Mouse (Mus musculus) myocyte (in vitro differentiated cells): ENCODE data around the gene Qars. TPM values are rescaled to one million over a fixed set of nuclear protein-coding genes. Genes with fewer than 3 reads are reported as not detected.

ENCODE experiments used
- H3K27me3 ChIP-seq: one replicate; pipeline ENCODE4 v1.6.1; 2011; ENCODE audit not compliant: control insufficient read depth, insufficient read depth, insufficient read length
- H3K36me3 ChIP-seq: one replicate; pipeline ENCODE4 v1.6.1; 2011; ENCODE audit not compliant: control insufficient read depth, insufficient read depth
- H3K4me2 ChIP-seq: one replicate; pipeline ENCODE4 v1.6.1; 2011; ENCODE audit warnings: low read depth, control low read depth
- H3K4me3 ChIP-seq: one replicate; pipeline ENCODE4 v1.5.1; 2011; ENCODE audit warnings: mild to moderate bottlenecking, control low read depth, moderate library complexity
- H3K79me2 ChIP-seq: one replicate; pipeline ENCODE4 v1.6.1; 2011; ENCODE audit not compliant: control insufficient read depth, insufficient read depth
- H3ac ChIP-seq: one replicate; pipeline ENCODE4 v1.6.1; 2011; ENCODE audit not compliant: control insufficient read depth, insufficient read length
- CEBPB ChIP-seq: IDR thresholded peaks from 2 replicates; pipeline ENCODE4 v1.6.1; 2011; ENCODE audit warnings: mild to moderate bottlenecking, moderate library complexity; ENCODE audit not compliant: poor library complexity, insufficient read depth, severe bottlenecking
- E2F4 ChIP-seq: IDR thresholded peaks from one replicate; pipeline ENCODE4 v1.6.1; 2011; ENCODE audit warnings: mild to moderate bottlenecking, control low read depth, moderate library complexity; ENCODE audit not compliant: insufficient read depth
- MAX ChIP-seq: IDR thresholded peaks from one replicate; pipeline ENCODE4 v1.6.1; 2011; ENCODE audit warnings: low read depth, mild to moderate bottlenecking, control low read depth
- MYOD1 ChIP-seq, 3 experiments: IDR thresholded peaks; one replicate each; pipeline ENCODE4 v1.6.1; 2011; ENCODE audit warnings: control low read depth in 2 of 3, low read depth in 2 of 3, mild to moderate bottlenecking in 2 of 3, moderate library complexity in 1 of 3; ENCODE audit not compliant: insufficient read length in 2 of 3, control insufficient read depth in 1 of 3
- MYOG ChIP-seq, 3 experiments: IDR thresholded peaks; one replicate each; pipeline ENCODE4 v1.6.1; 2011; ENCODE audit warnings: control low read depth in 2 of 3, low read depth in 2 of 3, mild to moderate bottlenecking in 2 of 3; ENCODE audit not compliant: insufficient read length in 2 of 3, control insufficient read depth in 1 of 3, insufficient read depth in 1 of 3
- POLR2A ChIP-seq: IDR thresholded peaks from one replicate; pipeline ENCODE4 v1.6.1; 2011; ENCODE audit warnings: low read depth, mild to moderate bottlenecking, control low read depth, moderate library complexity; ENCODE audit not compliant: insufficient read length
- POLR2AphosphoS2 ChIP-seq: IDR thresholded peaks from one replicate; pipeline ENCODE4 v1.6.1; 2011; ENCODE audit warnings: low read depth, control low read depth; ENCODE audit not compliant: insufficient read length
- REST ChIP-seq: IDR thresholded peaks from one replicate; pipeline ENCODE4 v1.6.1; 2011; ENCODE audit warnings: mild to moderate bottlenecking, control low read depth, moderate library complexity; ENCODE audit not compliant: insufficient read depth, insufficient read length
- SRF ChIP-seq: IDR thresholded peaks from one replicate; pipeline ENCODE4 v1.6.1; 2011; ENCODE audit warnings: low read depth; ENCODE audit not compliant: control insufficient read depth, insufficient read length
- TCF12 ChIP-seq: IDR thresholded peaks from one replicate; pipeline ENCODE4 v1.6.1; 2011; ENCODE audit warnings: mild to moderate bottlenecking, control low read depth; ENCODE audit not compliant: poor library complexity, insufficient read depth, severe bottlenecking
- TCF3 ChIP-seq: IDR thresholded peaks from one replicate; pipeline ENCODE4 v1.6.1; 2011; ENCODE audit warnings: low read depth, control low read depth; ENCODE audit not compliant: insufficient read length
- USF1 ChIP-seq: IDR thresholded peaks from one replicate; pipeline ENCODE4 v1.6.1; 2011; ENCODE audit warnings: low read depth, mild to moderate bottlenecking, control low read depth, moderate library complexity
- polyA plus RNA-seq: library from polyadenylated mRNA; unstranded; fragments of >200 nt; fragmentation: generic; extraction: Trizol; gene quantifications from one replicate; pipeline ENCODE4 v1.2.1, GENCODE M21; 2012; ENCODE audit warnings: missing spikeins

The Qars gene
- polyA plus RNA-seq, 1 experiment: 168 TPM

DNA sequence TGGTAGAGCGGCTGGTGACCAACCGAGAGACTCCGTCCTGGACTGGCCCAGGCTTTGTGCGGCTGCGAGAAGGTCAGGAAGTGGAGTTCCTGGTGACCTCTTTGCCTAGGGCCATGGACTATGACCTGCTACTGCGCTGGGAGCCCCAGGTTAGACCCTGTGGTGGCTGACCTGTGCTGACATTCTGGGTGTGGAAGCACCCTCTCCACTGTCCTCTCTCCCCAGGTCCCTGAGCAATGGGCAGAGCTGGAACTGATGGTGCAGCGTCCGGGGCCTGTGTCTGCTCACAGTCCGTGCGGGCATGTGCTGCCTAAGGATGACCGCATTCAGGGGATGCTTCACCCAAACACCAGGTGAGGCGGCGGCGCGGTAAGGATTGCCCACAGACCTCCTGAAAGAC is 23.5 kb upstream of the Qars start:
- H3K27me3 ChIP-seq: no peaks in the 10 kb centered on the region
- H3K36me3 ChIP-seq: peaks cover 13% of the 10 kb centered on the region
- H3K4me3 ChIP-seq: no peak overlapping the region
- no peak for TF ChIP-seq REST
- no peak for TF ChIP-seq CEBPB
- TF ChIP-seq MYOG (IDR thresholded peaks at IDR 0.05; ENCODE audit: control insufficient read depth in 1 of 3, insufficient read depth in 1 of 3, insufficient read length in 2 of 3, low read depth in 2 of 3): no peak
- TF ChIP-seq MAX: no peak
- TF ChIP-seq MYOD1 (IDR thresholded peaks at IDR 0.05; ENCODE audit: control insufficient read depth in 1 of 3, insufficient read length in 2 of 3, low read depth in 2 of 3): no peak
- no peak for TF ChIP-seq USF1
- no peak for TF ChIP-seq E2F4
- no peak for TF ChIP-seq TCF3
- TF ChIP-seq SRF: no peak
- TF ChIP-seq TCF12: no peak
- TF ChIP-seq POLR2A: no peak
- no peak for TF ChIP-seq POLR2AphosphoS2
- peaks cover 22% of the 10 kb centered on the region for H3K79me2 ChIP-seq
- H3K4me2 ChIP-seq: no peak overlapping the region
- H3ac ChIP-seq: no peak overlapping the region

DNA sequence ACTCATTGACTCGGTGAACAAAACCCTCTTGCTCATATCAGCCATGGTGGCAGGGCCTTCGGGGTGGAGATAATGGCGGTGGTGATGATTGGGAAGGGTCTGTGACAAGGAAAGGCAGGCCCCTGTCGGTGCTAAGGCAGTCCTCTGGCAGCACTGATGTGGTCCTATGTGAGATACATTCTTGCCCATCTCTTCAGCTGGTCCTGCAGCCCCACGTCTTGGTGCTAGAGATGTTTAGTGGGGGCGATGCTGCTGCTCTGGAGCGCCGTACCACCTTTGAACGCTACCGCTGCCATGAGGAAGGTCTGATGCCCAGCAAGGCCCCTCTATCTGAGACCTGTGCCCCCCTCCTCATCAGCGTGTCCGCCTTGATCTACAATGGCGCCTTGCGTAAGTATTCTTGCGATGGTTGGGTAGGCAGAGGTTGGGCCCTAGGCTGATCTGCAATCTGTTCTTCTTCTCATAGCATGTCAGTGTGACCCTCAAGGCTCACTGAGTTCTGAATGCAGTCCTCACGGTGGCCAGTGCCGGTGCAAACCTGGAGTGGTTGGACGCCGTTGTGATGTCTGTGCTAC is 22.1 kb upstream of the Qars start:
- peaks cover 13% of the 10 kb centered on the region for H3K36me3 ChIP-seq
- no peak for TF ChIP-seq E2F4
- no peak for TF ChIP-seq USF1
- no peak for TF ChIP-seq MAX
- no peak for TF ChIP-seq TCF3
- no peak for TF ChIP-seq MYOD1 (IDR thresholded peaks at IDR 0.05; ENCODE audit: control insufficient read depth in 1 of 3, insufficient read length in 2 of 3, low read depth in 2 of 3)
- no peak for TF ChIP-seq MYOG (IDR thresholded peaks at IDR 0.05; ENCODE audit: control insufficient read depth in 1 of 3, insufficient read depth in 1 of 3, insufficient read length in 2 of 3, low read depth in 2 of 3)
- TF ChIP-seq CEBPB: no peak
- no peak for TF ChIP-seq POLR2A
- TF ChIP-seq TCF12: no peak
- TF ChIP-seq REST: no peak
- TF ChIP-seq SRF: no peak
- no peak for TF ChIP-seq POLR2AphosphoS2

DNA sequence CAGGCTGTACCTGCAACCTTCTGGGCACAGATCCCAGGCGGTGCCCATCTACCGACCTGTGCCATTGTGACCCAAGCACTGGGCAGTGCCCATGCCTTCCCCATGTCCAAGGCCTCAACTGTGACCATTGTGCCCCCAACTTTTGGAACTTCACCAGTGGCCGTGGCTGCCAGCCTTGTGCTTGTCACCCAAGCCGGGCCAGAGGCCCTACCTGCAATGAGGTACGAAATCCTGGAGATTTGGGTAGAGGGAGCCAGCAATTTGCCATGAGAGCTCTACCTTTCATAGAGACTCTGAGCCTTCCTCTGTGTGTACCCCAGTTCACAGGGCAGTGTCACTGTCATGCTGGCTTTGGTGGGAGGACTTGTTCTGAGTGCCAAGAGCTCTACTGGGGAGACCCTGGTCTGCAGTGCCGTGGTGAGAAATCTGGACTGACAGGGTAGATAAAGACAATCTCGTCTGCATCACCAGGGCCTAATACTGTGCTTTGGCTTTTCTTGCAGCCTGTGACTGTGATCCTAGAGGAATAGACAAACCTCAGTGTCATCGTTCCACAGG is 20.5 kb upstream of the Qars start:
- Histone ChIP-seq H3ac (no peak overlapping the region), H3K79me2 (peaks cover 11% of the 10 kb centered on the region), H3K4me2 (no peak overlapping the region), H3K27me3 (no peaks in the 10 kb centered on the region), H3K4me3 (no peak overlapping the region), H3K36me3 (peaks cover 13% of the 10 kb centered on the region)
- TF ChIP-seq POLR2A: no peak
- TF ChIP-seq CEBPB: no peak
- TF ChIP-seq USF1: no peak
- no peak for TF ChIP-seq SRF
- TF ChIP-seq E2F4: no peak
- TF ChIP-seq MYOD1 (IDR thresholded peaks at IDR 0.05; ENCODE audit: control insufficient read depth in 1 of 3, insufficient read length in 2 of 3, low read depth in 2 of 3): no peak
- no peak for TF ChIP-seq REST
- TF ChIP-seq TCF12: no peak
- TF ChIP-seq MAX: no peak
- no peak for TF ChIP-seq POLR2AphosphoS2
- TF ChIP-seq TCF3: no peak
- no peak for TF ChIP-seq MYOG (IDR thresholded peaks at IDR 0.05; ENCODE audit: control insufficient read depth in 1 of 3, insufficient read depth in 1 of 3, insufficient read length in 2 of 3, low read depth in 2 of 3)

More for the DNA sequence above, 22.1 kb upstream of the Qars start:
- no peak overlapping the region for H3ac ChIP-seq
- H3K4me2 ChIP-seq: no peak overlapping the region
- H3K79me2 ChIP-seq: peaks cover 12% of the 10 kb centered on the region
- no peak overlapping the region for H3K4me3 ChIP-seq
- H3K27me3 ChIP-seq: no peaks in the 10 kb centered on the region

DNA sequence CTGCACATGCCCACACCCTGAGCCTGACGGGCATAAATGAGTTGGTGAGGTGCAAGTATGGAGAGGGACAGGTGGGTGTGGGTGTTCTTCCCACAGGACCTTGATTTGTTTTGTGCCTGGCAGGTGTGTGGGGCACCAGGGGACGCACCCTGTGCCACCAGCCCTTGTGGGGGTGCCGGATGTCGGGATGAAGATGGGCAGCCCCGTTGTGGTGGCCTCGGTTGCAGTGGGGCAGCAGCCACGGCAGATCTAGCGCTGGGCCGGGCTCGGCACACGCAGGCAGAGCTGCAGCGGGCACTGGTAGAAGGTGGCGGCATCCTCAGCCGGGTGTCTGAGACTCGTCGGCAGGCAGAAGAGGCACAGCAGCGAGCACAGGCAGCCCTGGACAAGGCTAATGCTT is 19.1 kb upstream of the Qars start:
- H3K4me3 ChIP-seq: no peak overlapping the region
- no peak overlapping the region for H3ac ChIP-seq
- H3K4me2 ChIP-seq: no peak overlapping the region
- peaks cover 22% of the 10 kb centered on the region for H3K79me2 ChIP-seq
- no peak for TF ChIP-seq CEBPB
- TF ChIP-seq MYOG (IDR thresholded peaks at IDR 0.05; ENCODE audit: control insufficient read depth in 1 of 3, insufficient read depth in 1 of 3, insufficient read length in 2 of 3, low read depth in 2 of 3): no peak
- TF ChIP-seq REST: no peak
- TF ChIP-seq SRF: no peak
- no peak for TF ChIP-seq USF1
- TF ChIP-seq TCF3: no peak
- no peak for TF ChIP-seq MYOD1 (IDR thresholded peaks at IDR 0.05; ENCODE audit: control insufficient read depth in 1 of 3, insufficient read length in 2 of 3, low read depth in 2 of 3)
- no peak for TF ChIP-seq MAX
- TF ChIP-seq E2F4: no peak
- no peak for TF ChIP-seq POLR2AphosphoS2
- no peak for TF ChIP-seq TCF12
- no peak for TF ChIP-seq POLR2A
- no peaks in the 10 kb centered on the region for H3K27me3 ChIP-seq
- peaks cover 21% of the 10 kb centered on the region for H3K36me3 ChIP-seq
